Mouse (Mus musculus): ENCODE results near the gene H2afv. TPM values are rescaled to one million over a fixed set of nuclear protein-coding genes. Genes with fewer than 3 reads are reported as not detected.

H2afv gene
- 41.4 and 46.2 TPM in 2 replicates for total RNA-seq (2017)

DNA sequence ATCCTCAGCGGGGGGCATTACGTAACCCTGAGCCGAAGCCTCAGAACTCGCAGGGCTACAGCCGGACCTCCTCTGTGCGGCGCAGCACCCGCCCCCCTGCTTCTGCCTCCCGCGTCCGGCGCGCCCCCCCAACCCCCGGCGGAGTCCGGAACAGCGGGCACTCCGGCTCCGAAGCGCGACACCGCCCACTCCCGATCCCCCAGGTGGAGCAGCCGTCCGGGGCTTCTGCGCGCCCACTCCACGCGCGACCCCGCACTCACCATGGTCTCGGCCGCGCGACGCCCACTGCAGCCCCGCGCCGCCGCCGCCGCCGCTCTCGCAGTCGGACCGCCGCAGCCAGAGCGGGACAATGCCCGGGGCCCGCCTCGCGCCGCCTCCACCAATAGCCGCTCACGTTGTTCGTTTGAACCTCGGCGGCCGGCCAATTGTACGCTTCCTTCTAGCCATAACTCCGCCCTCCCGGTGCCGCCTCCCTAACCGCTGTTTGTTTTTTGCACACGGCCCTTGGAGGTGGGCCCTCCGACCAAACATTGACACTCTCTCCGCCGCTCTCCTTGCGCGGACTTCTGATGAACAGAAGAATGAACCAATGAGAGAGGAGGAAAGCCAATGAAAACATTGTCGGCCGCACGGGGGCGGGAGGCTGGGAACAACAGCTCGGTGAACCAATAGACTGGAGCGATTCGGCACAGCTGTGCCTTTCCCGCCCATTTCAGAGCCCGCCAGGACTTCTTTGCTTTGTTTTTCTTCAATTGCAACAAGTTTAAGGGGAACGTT, at the start of gene H2afv:
H2afv (minus strand) TSS at position 367 of the 777 bp plus-strand sequence.
- ATAC-seq (ENCODE audit: extremely low read depth, insufficient number of reproducible peaks, low FRiP score, poor library complexity, severe bottlenecking): peak; percentile 99

DNA sequence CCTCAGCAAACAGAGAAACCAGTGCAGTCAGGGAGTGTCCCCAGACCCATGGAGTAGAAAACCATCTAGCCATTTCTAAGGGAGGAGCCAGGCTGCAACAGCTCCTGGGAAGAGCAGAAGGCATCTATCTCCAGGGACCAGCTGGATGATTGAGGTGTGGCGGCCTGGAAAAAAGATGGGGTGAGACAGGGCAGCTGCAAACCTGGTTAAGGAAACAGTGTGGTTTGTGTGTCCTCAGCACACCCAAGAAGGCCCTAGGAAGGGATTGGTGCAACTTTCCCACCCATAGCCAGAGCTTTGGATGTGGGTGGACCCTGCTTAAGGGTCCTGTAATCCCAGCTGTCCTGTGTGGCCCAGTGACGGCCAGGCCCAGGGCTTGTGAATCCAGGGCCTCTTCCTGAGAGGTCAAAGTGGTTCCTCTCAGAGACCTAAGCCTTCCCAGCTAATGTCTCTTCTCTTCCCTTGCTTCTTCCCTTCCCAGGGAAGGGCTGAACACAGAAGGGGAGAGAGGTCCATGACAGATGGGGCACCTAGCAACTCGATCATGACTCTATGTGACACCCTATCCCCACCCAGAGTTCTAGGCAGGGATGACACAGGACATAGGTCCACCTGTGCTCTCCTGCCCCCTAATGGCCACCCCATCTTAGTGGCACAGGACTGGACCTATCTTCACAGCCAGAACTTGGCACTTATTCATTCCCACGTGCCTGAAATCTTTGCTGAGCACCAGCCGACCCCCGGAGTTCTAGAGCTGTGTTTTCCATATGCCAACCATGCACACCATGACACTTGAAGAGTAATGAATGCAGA, 45.7 kb upstream of the H2afv start:
- peak; percentile 90 for ATAC-seq (ENCODE audit: extremely low read depth, insufficient number of reproducible peaks, low FRiP score, poor library complexity, severe bottlenecking)

DNA sequence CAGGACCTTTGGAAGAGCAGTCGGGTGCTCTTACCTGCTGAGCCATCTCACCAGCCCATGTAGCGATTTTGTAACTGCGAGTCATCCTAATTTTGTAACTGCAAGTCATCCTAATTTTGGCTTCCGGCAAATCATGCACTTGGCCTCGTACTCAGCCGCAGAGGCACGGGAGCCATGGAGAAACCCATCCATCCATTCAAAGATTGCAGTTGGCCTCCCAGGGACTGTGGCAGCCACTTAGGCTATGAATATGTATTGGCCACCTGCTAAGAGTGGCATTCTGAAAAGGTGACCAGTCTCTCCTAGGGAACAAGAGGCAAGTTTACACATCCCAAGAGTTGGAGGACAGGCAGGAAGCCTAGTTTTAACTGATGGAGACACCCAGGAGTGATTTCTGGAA, 45.0 kb upstream of the H2afv start:
- ATAC-seq (ENCODE audit: extremely low read depth, insufficient number of reproducible peaks, low FRiP score, poor library complexity, severe bottlenecking): no peak

DNA sequence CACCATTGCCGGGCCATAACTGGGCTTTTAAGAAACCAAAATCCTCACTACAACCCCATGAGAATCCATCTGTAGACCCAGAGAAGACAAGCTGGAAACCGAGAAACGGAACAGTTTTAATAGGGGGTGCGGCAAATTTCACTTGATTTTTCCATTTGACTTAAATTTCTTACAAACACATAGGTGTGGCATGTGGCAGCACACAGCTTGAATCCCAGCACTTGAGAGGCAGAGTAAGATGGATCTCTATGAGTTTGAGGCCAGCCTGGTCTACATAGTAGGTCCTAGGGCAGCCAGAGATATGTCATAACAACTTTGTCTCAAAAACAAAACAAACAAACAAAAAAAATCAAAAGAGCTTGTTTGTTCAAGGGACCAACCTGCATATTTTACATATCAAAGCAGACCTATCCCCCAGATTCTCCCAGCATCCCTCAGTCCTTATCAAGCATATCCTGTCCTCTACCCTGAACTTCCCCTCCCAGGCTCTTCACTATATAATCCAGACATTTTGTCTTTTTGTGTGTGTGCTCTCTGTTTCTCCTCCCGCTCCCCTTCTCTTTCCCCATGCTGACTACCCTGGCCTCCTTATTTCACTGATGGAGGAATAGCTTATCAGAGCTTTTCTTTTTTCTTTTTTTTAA, 43.9 kb upstream of the H2afv start:
- no peak for ATAC-seq (ENCODE audit: extremely low read depth, insufficient number of reproducible peaks, low FRiP score, poor library complexity, severe bottlenecking)

GRCm38 (mm10) chr11:6487496-6487895, 43.3 kb upstream of the H2afv start:
- no peak for ATAC-seq (ENCODE audit: extremely low read depth, insufficient number of reproducible peaks, low FRiP score, poor library complexity, severe bottlenecking)

DNA sequence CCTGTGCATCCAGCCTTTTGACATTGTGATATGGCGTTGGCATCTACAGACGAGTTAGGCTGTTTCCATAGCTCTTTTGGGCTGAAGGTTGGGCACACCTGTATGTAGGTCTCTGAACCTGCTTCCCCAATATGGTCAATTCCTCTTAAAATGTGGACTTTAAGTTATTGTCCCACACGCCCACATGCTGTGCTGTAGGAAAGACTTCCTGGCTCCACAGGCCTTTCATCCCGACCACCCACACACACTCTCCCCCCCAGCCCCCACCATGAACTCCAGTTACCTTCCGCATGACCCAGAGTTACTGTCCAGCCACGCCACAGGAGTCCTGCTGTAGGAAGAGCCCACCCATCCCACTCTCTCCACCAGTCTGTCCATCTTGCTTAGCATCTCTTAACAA, 42.7 kb upstream of the H2afv start:
- ATAC-seq (ENCODE audit: extremely low read depth, insufficient number of reproducible peaks, low FRiP score, poor library complexity, severe bottlenecking): no peak

- no peak for ATAC-seq (ENCODE audit: extremely low read depth, insufficient number of reproducible peaks, low FRiP score, poor library complexity, severe bottlenecking)
Observed at GRCm38 (mm10) chr11:6484244-6484959, 40.2 kb upstream of the H2afv start.

DNA sequence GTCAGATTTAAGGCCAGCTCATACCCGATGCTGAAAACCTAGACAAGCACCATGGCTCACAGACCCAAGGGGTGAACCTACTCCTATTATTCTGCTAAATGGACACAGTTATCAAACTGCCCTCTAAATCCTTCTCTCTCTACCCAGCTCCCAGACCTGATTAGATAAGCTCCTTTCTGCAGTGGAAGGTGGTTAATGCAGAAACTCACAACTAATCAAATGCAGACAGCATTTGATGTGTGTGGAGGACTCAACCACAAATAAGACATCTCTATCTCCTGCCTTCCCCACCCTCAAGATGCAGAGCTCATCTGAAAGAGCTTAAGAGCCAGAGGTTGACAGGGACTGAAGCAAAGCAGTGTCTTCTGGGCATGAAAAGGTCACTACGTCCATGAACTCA, 38.9 kb upstream of the H2afv start:
- ATAC-seq (ENCODE audit: extremely low read depth, insufficient number of reproducible peaks, low FRiP score, poor library complexity, severe bottlenecking): no peak

GRCm38 (mm10) chr11:6481669-6482185, 37.5 kb upstream of the H2afv start:
- no peak for ATAC-seq (ENCODE audit: extremely low read depth, insufficient number of reproducible peaks, low FRiP score, poor library complexity, severe bottlenecking)

- ATAC-seq (ENCODE audit: extremely low read depth, insufficient number of reproducible peaks, low FRiP score, poor library complexity, severe bottlenecking): no peak
Observed at GRCm38 (mm10) chr11:6480681-6481405, 36.6 kb upstream of the H2afv start.

DNA sequence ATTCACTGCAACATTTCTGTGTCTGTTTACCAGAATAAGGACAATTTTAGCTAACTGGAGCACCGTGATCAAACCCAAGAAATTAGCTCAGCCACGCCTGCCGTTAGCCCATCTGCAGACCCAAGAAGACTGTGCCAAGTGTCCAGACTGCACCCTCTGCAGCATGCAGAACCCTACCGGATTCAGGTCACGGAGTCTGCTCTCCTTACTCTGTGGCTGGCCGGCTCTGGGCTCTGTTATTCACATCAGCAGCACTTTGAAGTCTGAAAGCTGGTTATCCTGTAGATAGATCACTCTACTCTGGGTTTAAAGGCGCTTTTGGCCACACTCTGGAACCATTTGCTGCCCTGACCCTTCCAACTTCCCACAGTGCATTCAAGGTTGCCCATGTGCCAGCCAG, 35.9 kb upstream of the H2afv start:
- no peak for ATAC-seq (ENCODE audit: extremely low read depth, insufficient number of reproducible peaks, low FRiP score, poor library complexity, severe bottlenecking)

DNA sequence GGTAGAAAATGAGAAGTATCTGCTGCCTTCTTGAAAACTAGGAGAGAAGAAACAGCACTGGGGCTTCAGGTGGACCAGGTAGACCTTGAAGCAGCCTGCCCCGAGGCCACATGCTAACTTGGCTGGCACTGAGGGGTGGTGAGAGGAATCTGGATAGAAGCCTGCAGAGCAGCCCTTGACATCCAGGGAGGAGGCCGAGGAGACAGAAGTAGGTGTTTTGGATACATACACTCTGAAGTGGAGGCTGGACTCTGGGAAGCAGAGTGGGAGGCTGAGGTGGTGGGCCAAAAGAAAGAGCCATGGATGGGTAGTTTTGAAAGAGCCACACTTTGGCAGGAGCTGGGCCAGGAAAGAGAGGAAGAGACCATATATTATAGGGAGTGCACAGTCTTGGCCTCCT, 35.0 kb upstream of the H2afv start:
- ATAC-seq (ENCODE audit: extremely low read depth, insufficient number of reproducible peaks, low FRiP score, poor library complexity, severe bottlenecking): no peak

DNA sequence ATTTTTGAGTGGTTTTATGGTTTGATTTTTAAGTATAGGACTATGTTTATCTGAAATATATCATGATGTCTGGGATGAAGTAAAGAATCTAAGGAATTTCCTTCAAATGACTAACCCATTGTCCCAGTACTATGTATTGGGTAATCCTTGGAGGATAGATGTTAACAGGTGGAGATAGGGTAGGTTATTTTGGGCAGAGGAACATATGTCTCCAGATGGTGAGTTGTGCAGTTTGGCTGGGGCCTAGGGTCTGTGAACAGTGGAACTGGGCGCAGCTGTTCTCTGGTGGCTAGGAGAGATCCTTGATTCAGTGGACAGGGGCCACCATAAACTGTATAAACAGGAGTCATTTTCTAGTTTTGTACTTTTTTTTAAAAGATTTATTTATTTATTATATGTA, 33.1 kb upstream of the H2afv start:
- no peak for ATAC-seq (ENCODE audit: extremely low read depth, insufficient number of reproducible peaks, low FRiP score, poor library complexity, severe bottlenecking)

DNA sequence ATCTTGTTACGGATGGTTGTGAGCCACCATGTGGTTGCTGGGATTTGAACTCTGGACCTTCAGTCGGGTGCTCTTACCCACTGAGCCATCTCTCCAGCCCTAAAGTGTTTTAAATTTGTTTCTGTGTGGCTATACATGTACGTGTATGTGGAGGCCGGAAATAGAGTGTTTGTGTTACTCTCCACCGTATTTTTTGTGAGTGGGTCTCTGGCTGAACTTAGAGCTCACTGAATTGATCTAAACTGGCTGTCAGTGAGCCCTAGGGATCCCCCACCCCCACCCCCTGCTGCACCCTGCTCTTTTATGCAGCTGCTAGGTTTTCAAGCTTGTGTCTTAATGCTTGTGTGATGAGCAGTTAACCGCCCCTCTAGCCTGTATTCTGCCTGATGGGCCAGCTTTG, 32.6 kb upstream of the H2afv start:
- ATAC-seq (ENCODE audit: extremely low read depth, insufficient number of reproducible peaks, low FRiP score, poor library complexity, severe bottlenecking): no peak

DNA sequence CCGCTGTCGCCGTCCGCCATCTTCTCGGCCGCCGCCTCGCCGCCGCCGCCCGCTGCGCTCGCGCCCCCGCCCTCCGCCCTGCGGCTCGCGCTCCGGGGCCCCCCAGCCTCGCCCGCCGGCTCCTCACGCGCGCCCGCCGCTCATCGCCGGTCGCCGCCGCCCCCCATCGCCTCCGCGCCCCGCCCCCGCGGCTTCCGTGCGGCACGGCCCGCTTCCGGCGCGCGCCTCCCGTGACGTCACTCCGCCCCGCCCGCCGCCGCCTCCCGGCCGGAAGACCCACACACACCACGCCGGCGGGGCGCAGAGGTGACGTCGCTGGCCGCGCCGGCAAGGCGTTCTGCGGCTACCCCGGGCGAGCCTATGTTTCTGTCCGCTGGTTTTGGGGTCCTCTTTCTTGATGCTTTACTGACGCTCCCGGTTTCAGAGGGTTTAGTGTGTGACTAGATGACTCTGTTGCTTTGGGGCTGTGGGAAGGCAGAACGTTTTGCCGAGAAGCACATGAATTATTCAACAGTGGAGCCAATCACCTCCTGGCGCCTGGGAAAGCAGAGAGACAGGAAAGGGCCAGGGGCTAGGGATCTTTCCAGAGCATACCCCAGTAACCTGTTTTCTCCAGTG, 31.7 kb upstream of the H2afv start, which contains the start of gene Purb:
Purb (minus strand) TSS at position 51 of the 618 bp plus-strand sequence.
- peak; percentile 76 for ATAC-seq (ENCODE audit: extremely low read depth, insufficient number of reproducible peaks, low FRiP score, poor library complexity, severe bottlenecking)

- peak; percentile 14 for ATAC-seq (ENCODE audit: extremely low read depth, insufficient number of reproducible peaks, low FRiP score, poor library complexity, severe bottlenecking)
Observed at GRCm38 (mm10) chr11:6474874-6475731, 30.9 kb upstream of the H2afv start.

- ATAC-seq (ENCODE audit: extremely low read depth, insufficient number of reproducible peaks, low FRiP score, poor library complexity, severe bottlenecking): no peak
Observed at GRCm38 (mm10) chr11:6474381-6474780, 30.1 kb upstream of the H2afv start.

Data from neutrophil, adult 5-6 weeks (primary cell).